Mouse (Mus musculus) mouse trophoblast stem cell (cell line): ENCODE results near the gene Lrba.

ENCODE experiments used
- in situ Hi-C, 2 experiments: fragments of 300-500 bp; cut with MseI, MboI; formaldehyde crosslinking; loops; 2 replicates in 1 of 2; 3 replicates in 1 of 2; pipeline ENCODE4 v1.15.1; 2025

The Lrba gene

DNA sequence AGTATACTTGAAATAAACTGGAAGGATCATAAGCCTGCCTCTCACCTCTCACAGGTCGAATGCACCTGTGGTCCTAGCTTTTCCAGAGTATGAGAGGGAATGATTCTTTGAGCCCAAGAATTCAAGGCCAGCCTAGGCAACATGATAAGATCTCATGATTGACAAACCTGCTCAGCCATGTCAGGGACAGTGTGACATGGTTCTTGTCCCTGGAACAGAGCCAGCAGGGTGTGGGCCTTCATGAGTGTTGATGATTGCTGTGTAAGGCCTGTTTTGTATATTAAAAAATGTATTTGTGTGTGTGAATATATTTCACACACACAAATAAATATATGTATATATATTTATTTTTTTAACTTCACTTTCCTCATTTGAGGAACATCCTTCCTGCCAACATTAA lies 29.3 kb downstream of the Lrba start:
- in situ Hi-C loops, result no loop called here

DNA sequence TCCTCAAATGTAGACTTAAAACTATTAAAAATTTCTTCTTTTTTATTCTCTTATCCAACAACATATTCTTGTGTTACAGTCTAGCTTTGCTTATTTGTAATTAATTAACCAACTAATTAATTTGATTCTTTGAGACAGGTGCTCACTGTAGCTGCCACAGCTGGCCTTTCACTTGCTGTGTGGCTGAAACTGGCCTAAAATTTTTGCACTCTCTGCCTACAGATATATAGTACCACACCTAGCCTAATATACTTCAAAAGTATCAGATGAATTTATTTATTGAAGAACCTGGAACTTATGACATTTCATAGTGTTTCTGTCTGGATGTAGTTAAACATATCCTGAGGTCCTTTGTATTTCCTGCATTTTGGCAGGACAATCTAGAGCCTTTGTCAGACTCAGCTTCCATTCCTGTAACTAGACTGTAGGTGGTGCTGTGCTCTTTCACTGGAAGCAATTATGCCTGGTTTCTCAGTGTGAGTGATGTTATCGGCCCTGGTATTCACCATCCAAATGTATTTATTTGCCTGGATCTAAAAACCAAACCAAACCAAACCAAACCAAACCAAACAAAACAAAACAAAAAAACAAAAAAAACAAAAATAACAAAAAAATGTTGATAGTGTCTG lies 43.7 kb downstream of the Lrba start:
- in situ Hi-C loops, result no loop called here

DNA sequence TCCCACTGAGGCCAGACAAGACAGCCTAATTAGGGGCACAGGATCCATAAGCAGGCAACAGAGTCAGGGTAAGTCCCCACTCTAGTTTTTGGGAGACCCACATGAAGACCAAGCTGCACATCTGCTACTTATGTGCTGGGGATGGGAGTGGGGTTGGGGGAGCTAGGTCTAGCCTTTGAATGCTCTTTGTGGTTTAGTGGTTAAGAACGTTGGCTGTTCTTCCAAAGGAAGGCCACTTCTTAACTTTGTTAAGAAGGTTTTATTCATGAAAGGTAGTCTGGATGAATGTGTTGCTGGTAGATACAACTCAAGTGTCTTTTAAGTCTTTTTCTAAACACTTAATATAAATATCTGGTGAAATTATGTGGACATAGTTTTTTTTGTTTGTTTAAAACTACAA lies 51.2 kb downstream of the Lrba start:
- in situ Hi-C loops, result no loop called here

DNA sequence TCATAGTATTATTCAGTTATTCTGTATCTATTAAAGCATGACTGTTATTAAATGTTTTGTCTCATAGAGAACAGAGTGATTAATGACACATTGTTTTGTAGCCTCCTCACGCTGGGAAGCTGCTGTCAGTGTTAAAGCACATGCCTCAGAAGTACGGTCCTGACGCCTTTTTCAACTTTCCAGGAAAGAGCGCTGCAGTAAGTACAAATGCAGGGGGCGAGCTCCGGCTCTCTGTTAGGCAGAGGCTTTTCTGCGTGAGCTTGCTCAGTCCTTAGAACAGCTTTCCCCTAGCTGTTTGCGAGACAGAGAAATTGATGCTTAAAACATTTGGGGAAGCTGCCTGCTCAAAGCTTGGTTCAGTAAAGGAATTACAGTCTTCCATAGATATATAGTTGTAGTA lies 66.8 kb downstream of the Lrba start:
- in situ Hi-C loops, result no loop called here

DNA sequence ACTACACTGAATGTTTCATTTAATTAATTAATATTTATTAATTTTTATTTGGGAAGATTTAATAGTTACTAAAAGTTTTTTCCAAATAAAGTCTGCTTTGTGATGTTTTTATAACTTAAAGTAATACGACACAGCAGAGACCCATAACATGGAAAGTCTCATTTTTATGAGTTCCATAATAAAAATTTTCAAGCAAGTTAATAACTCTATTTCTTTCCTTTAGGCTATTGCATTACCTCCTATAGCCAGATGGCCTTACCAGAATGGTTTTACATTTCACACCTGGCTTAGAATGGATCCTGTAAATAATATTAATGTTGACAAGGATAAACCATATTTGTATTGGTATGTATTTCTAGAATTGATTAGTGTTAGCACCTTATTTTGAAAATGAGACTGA lies 70.4 kb downstream of the Lrba start:
- in situ Hi-C loops, result no loop called here

DNA sequence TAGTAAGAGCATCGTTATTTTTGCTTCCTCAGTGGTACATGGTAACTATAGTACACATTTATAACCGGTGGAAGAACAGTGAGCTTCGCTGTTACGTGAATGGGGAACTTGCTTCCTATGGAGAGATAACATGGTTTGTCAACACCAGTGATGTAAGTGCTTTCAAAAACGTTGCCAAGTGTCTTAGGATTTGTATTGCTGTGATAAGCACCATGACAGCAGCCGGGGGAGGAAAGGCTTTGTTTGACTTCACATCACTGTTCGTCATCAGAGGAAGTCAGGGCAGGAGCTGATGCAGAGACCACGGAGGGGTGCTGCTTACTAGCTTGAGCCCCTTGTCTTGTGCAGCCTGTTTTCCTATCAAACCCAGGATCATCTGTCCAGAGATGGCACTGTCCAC lies 71.7 kb downstream of the Lrba start:
- in situ Hi-C loops, result no loop called here

DNA sequence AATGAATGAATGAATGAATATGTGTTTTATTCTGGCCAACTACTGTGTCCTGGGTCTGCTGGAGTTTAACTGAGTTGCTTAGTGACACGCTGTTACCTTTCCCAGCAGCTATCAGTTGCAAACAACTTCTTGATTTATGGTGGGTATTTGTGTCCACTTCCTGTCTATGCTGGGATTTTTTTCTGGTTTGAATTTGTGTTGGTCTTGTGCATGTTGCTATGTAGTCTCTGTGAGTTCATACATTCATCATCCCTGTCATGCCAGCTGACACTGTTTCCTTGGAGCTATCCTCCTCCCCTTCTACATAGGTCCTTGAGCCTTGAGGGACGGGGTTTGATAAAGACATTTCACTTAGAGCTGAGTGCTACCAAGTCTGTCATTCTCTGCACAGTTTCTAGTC lies 84.4 kb downstream of the Lrba start:
- in situ Hi-C loops, result no loop called here

DNA sequence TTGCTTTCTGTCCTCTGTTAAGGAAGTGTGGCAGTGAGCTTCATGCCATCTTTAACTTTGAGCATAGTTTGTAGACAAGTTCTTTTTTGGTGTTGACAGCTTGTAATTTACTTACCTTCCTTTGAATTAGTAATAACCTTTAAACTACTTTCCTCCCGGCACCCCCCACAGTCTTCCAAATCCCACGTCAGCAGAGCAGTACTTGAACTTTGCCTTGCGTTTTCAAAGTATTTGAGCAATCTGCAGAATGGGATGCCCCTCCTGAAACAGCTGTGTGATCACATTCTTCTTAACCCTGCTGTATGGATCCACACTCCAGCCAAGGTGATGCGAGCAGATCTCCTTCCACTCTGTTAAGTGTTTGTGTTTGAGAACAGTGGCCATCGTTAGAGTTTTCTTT lies 85.7 kb downstream of the Lrba start:
- in situ Hi-C loops, result no loop called here

DNA sequence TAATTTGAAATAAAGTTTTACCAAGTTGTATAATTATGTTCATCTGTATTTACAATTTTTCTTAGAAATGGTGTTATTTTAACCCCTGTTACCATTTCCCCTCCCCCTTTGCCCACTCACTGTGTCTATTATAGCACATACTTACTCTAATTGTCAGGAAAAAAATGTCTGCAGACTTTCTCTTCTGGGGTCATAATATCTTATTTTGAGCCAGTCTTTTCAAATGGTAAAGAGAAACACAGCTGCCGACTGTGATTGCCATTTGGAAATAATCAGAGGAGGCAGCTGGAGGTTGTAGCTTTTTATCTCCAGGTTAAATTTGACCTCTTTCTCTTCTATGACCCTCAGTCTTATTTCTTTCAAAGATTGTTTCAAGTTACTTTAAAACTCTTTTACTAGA lies 86.9 kb downstream of the Lrba start:
- in situ Hi-C loops, result no loop called here

DNA sequence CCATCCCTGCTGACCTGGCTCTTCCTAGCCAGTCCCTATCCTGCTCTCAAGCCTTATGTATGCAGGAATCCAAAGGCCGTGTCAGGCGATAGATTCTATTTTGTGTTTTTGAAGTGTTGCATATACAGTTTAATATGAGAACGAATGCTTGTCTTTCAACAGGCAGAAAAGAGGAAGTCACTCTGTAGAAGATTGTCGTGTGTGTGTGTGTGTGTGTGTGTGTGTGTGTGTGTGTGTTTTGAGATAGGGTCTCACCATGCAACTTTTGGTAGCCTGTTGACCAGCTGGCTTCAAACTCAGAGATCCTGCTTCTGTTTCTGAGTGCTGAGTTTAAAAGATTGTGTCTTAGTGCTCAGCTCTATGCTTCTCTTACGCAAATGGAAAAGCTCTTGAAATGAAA lies 93.2 kb downstream of the Lrba start:
- in situ Hi-C loops, result no loop called here

DNA sequence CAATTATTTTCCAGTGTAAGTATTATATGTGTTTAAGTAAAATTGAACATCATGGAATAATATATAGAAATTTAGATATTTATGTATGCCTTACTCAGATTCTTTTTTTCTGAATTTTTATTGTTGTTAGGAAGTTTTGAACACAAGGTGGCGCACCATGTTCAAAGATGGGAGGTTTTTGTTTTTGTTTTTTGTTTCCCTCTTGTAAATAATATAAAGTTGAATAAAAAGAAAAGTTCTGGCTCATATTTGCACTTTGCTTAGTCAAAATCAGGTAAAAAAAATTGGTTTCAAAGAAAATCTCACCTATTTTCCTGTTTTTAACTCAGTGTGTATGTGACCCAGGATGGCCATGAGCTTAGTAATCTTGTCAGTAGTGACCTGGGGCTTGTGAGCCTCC lies 104.1 kb downstream of the Lrba start:
- in situ Hi-C loops, result no loop called here

DNA sequence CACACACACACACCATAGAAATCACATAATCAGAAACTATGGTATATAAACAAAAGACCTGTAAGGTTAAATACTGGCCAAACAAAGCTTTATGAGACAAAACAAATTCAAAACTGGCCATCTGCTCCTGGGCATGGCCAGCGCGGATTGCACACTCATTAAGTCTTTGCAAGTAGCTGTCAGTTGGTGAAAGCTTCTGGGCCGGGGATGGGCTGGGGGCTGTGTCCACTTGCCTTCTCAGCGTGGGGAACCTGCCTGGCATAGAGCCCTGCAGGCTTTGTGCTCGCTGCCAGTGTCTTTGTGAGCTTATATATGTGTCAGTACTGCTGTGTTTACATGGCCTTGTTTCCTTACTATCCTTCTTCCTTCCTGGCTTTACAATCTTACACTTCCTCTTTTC lies 118.8 kb downstream of the Lrba start:
- in situ Hi-C loops, result no loop called here

DNA sequence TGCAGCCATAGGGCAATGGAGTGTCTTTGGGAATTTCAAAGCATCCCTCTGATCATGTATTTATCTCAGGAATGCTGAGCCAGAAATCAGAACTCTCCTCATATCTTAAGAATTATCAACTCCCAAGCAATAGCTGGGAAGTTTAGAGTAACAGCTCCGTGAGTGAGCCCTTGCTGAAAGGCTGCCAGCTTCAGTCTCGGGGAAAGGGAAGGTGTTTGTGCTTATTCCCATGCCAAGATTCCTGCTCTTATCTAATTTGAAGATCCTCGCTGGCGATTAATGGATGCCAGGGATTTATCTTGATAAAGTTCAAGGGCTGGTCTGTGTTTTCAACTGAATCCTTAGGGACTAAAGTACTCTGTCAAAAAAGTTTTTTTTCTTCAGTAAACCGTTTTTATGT lies 138.0 kb downstream of the Lrba start:
- in situ Hi-C loops, result no loop called here

DNA sequence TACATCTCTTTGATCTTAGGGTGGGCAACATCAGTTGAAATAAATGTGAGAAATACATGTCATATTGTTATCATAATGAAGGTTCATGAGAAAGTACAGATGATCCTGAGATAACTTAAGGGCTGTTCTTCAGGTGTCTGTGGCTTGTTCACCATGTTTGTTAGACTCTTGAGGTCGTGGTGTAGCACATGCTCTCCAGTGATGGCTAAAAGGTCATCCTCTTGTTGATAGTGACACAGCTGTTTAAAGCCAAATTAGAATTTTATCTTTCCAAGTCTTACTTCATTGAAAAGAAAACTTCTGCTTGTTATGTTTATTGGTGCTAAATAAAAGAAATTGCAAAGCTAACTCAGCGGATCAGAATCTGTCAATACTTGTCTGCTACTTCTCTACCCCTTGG lies 147.0 kb downstream of the Lrba start:
- in situ Hi-C loops, result no loop called here

DNA sequence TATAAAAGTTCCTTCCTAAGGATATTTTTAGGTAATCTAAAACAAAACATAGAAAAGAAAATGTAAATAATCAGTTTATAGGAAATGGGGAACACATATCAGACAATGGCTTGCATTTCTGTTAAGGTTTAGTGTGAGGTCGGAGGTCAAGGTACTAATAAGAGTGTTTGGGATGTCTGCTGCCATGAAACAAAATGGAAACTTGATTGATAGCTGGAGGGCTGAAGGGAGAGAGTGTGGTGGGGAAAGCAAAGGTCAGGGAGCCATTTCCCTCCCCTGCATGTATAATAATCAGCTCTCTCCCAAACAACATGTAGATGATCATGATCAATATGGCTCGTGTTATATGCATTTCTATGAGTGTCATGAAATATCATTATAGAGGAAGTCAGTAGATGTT lies 150.8 kb downstream of the Lrba start:
- in situ Hi-C loops, result no loop called here

DNA sequence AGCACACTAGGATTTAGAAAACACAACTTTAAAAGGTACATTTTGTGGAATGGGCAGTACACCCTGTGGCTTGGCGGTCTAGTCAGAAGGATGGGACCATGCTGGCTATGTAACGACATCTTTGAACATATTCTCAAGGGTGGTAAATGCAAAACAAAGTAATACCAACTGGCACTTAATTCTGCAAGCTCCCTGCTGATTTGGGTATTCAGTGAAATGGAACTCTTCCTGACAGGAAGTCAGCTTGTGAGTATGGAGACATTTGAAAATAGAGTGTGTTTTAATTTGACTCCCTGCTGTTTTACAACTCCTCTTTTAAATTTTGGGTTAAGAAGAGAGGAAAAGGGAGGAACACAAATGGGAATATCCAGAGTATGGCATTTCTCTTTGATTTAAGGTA lies 158.1 kb downstream of the Lrba start:
- in situ Hi-C loops, result no loop called here

DNA sequence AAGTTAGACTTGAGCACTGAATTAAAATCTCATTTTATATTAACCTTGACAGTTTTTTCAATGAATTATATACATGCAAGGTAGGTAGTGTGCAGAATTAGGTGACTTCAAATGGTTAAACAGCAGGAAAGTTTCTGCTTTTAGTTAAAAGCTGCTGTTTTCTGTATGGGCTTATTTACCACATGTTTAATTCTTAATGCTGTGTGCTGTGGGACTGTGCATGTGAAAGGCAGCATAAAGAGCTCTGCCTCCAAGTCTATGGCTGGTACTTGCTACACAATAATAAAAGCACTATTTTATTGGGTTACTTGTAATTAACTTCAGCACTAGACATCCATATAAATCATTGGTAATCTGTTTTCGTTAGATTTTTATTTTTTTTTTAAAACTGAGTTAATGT lies 160.6 kb downstream of the Lrba start:
- in situ Hi-C loops, result no loop called here

DNA sequence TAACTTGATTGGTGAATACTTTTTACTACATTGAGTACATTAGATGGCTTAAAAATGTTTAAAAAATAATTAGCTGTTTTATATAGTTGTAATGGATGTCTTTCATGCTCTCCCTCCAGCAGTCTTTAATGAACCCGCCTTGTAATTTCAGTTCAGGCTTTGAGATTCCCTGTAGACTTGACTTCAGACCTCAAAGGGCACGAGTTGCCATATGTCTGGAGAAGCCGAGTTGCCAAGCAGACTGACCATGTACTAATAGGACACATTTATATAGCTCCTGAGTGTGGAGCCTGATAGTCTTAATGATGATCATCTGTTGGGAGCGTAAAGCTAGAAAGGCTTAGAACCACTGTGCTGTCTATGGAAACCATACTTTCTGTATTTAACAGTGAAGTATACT lies 161.8 kb downstream of the Lrba start:
- in situ Hi-C loops, result no loop called here

DNA sequence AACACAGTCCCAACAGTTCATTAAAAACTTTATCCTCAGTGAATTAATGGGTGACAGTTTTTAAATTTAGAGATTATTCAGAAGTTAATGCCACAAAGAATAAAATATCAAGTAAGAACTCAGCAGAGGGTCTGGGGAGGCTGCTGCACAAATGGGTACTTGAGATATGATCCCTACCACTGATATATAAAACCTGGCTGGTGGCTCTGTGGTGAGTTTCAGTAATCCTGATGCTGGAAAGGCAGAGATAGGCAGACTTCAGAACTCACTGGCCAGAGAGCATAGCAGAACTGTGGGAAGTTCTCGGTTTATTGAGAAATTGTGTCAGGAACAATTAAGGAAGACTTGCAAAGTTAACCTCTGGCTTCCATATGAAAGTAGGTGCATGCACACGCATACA lies 199.3 kb downstream of the Lrba start:
- in situ Hi-C loops, result no loop called here

DNA sequence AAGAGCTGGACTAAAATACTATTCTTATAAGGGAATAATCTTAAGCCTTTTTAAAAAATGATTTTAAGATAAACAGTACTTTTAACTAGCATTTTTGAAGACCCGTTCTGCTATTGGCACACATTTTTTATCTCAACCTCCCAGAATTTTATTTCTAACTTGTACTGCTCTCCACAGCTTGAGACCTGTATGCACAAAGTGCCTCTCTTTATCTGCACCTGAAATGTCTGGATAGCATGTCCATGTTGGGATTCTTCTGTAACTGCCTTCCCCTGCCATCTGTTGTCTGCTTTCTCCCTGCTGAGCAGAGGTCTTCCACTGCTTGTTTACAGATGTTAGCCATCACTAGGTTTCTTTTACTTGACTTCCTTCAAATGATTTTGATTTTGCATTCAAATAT lies 202.3 kb downstream of the Lrba start:
- in situ Hi-C loops, result no loop called here

DNA sequence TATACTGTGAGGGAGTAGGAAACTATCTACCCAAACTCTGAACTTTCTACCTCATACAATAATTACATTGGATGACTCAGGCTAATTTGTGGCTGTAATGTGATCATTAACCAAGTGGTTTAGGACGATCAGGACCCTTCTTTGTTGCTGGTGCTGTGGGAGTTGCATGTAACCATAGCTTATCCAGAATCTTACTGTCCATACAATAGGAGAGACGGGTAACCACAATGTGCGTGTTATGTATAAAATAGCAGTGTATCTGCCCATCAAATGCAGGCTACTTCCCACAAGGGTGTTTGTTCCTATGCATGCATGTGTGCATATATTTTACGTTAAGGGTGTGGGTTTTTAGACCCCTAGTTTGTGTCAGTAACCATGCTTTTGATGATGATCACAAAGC lies 219.0 kb downstream of the Lrba start:
- in situ Hi-C loops, result no loop called here

DNA sequence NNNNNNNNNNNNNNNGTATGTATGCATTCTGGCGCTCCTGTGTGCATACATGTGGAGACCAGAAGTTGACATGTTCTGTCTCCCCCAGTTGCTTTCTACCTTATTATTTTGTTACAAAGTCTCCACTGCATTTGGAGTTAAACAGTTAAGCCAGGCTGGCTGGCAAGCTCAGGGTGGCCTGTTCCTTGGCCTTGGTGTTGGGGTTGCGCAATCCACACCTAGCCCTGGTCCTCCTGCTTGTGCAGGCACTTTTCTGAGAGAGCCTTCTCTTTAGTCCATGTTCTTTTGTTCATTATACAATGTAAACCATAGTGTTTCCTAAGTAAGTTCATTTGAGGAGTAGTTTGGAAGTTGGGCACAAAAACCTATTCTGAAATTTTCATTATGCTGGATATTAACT lies 226.7 kb downstream of the Lrba start:
- in situ Hi-C loops, result no loop called here

DNA sequence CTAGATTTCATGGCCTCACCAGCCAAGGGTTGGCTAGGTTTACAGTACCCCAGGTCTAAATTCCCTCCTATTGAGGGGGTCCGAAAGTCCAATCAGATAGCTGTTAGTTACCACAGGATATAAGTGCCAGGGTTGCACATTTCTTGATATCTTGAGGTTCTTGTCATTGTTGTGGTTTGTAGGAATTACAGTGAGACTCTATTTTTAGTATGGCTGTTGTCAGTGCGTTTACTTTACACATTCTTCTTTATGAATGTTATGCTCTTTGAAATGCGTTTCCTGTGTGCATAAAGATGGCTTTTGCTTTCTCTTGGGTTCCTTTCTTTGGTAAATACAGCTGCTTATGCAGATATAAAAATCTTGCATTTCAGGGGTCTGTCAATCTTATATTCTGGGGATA lies 237.1 kb downstream of the Lrba start:
- in situ Hi-C loops, result no loop called here

DNA sequence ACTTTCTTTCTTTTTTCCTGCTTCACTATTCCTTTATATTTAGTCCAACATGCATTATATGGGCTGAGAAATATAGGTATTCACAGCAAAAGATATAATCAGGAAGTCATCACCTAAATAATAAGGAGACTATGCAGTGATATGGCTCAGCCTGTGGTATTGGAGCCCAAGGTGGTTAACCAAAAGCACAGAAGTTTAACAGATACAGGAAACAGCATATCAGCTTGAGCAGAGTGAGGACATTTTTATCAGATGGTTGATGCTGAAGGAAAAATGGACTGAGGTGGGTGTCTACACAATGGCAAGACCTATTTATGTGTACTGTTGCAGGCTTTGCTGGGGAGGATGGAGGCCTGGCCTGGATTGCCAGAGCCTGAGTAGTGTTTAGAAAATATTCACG lies 265.5 kb downstream of the Lrba start:
- in situ Hi-C loops, result no loop called here

DNA sequence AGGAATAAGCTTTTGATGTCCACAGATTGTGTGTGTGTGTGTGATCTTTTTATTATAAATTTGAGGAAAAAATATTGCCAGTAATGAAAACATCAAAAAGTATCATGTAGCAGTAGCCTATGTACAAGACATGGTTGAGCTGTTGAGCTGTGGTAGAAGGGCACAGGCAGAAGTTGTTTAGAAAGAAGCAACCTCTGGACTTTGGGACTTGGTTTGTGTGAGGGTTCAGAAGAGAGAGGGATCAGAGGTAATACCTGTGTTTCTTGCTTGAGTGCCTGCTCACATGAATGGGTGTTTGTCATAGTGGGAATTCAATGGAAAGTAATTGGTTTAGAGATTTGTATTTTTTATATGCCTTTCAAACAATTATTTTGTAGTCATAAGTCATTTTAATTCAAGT lies 276.1 kb downstream of the Lrba start:
- in situ Hi-C loops, result no loop called here
